Mouse (Mus musculus): Measurements from ENCODE around the gene Col25a1.

The Col25a1 gene

GRCm38 (mm10) chr3:130310694-130311305 lies 179.5 kb downstream of the Col25a1 start:
- in situ Hi-C loops (cut with MboI) = no loop called here

GRCm38 (mm10) chr3:130313246-130313645 lies 181.9 kb downstream of the Col25a1 start:
- in situ Hi-C loops (cut with MboI) = no loop called here

DNA sequence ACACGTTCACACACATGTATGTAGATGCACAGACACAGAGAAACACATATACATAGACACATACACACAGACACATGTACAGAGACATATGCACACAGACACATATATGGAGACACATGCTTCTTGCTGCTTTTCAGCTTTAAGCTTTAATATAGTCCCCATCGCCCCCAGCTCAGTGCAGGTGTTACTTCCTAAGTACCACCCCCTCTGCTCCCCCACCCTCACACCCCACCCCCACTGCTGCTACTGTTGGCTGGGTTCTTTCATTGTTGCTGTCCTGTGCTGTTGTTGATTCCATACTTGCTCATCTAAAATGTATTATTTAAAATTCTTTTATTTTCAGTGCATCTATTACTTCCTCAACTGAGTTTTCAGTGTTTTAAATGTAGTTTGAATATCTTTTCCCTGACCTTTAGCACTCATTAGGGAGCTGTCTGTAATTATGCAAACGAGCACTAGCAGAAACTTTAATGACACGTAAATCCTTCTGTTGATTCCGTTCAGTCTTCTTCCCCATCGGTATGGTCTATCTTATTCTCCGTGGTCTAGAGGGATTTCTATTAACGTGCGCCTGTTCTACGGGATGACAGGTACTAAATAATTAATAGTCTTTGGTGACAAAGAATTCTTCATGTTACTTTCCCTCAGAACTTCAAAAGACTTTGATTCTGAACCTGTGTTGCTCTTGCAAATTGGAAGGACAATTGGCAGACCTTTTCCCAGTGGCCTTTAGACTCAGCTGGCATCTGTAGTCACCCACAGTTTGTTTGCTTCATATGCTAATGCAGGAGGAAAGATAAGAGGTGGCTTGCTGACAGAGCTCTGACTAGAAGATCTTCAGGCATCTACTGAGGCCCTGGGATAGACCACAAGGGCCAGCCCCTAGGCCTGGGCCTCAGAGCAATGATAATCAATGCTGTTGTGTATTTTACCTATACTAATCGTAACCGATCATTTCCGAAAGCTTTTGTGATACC lies 196.0 kb downstream of the Col25a1 start:
- in situ Hi-C loops (cut with MboI) = no loop called here

DNA sequence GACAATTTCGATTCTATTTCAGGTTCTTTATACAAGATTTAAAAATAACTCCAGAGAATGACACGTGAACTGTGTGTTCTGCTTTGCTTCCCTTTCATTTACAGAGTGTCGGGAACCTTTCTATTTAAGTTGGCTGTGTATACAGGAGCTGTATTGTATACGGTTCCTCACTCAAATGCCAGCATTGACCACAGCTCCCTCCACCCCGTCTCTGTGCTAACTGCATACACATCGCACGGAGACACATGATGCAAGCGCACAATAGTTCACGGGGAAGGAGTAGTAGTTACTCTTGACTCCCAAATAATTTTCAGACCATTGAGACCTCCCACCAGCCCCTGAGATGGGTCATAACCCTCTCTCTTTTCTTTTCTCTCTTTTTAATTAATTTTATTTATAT lies 197.6 kb downstream of the Col25a1 start:
- in situ Hi-C loops (cut with MboI) = no loop called here

DNA sequence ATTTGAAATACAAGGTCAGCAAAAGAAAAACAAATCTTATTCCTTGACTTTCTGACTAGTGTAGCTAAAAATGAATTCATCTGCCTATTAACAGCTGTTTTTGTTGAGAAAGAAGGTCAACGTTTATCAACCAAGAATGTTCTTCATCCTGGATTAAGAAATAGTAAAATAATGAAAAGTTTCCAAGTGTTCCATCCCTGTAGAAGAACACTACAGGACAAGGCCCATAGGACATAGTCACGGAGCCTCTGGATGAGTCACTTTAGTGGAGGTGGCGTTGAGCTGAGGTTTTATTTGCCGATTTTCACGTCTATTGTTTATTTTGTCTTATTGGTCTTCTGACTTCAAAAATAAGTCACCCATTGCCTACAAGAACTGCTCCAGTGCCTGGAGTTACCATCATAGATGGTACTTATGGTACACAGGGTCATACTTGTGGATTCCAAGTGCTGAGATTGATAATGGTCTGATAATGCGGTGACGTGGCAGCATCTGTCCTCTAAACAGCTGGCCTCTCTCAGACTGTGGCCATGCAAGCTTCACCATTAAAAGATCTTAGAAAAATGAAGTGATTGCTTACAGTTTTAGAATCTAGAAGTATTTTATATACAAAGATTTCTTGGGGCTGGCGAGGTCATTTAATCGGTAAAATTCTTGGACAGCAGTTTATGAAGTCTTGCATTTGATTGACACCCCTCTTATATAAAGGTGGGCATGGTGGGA lies 198.7 kb downstream of the Col25a1 start:
- in situ Hi-C loops (cut with MboI) = no loop called here

- in situ Hi-C loops (cut with MboI) = no loop called here
Observed at GRCm38 (mm10) chr3:130330556-130330950, 199.3 kb downstream of the Col25a1 start.

GRCm38 (mm10) chr3:130332347-130332913 lies 201.1 kb downstream of the Col25a1 start:
- in situ Hi-C loops (cut with MboI) = no loop called here

DNA sequence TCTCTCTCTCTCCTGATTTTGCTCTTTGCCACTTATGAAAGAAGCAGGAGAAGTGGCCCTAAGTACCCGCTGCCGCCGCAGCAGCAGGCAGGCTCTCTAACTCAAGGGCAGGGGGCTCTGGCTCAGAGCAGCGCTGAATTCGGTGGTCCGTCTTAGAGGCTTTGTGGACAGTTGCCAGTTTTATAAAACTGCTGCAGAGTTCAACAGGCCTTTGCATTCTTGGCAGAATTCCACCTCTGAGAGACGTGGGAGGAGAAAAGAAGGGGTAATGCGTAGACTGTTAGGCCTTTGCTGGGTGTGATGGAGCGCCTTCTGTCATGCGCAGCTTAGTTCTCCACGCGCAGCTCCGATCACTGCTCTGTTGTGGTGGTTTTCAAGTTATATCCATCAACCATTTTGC lies 206.6 kb downstream of the Col25a1 start:
- in situ Hi-C loops (cut with MboI) = no loop called here

- in situ Hi-C loops (cut with MboI) = no loop called here
Observed at GRCm38 (mm10) chr3:130338371-130338770, 207.1 kb downstream of the Col25a1 start.

DNA sequence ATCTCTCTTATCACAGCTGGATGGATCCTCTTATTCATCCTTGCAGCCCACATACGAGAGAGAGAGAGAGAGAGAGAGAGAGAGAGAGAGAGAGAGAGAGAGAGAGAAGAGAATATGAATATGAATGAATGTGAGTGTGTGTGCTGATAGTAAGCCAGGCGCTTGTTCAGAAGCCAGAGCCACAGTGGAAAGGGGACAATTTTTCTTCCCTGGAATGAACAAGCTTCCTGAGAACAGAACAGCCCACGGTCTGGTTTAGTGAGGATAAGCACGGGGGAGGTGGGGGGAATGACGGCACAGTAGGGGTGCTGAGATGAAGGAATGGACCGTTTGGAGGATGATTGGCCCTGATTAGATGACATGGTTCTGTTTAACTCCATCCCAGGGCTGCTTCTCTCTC lies 218.9 kb downstream of the Col25a1 start:
- in situ Hi-C loops (cut with MboI) = no loop called here

DNA sequence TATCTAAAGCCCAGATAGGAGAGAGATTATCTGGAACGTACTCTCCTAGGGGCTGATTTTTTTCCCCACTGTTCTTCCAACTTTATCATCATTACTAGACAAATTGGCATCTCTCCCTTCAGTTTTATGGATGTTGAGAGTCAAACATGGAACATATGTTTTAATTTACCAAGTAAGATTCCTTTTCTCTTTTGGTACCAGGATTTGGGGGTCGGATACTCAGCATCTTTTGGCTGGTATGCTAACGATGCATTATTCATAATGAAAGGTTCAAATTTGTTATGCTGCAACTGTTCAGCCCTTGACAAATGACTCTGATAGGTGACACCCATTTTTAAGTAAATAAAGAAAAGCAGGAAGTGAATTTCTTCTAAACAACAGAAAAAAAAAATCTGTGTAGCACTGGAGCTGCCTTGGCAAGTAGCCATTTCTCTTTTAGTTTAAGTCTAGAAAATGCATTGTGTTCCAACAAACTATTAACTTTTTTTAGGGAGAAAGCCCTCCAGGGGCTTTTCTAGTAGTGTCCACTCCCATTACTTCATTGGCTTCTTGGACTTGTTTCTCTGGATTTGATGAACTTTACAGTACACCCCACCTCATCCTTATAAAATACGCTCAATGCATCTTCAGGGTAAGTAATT lies 223.2 kb downstream of the Col25a1 start:
- in situ Hi-C loops (cut with MboI) = no loop called here

GRCm38 (mm10) chr3:130356575-130357173 lies 225.4 kb downstream of the Col25a1 start:
- in situ Hi-C loops (cut with MboI) = no loop called here

DNA sequence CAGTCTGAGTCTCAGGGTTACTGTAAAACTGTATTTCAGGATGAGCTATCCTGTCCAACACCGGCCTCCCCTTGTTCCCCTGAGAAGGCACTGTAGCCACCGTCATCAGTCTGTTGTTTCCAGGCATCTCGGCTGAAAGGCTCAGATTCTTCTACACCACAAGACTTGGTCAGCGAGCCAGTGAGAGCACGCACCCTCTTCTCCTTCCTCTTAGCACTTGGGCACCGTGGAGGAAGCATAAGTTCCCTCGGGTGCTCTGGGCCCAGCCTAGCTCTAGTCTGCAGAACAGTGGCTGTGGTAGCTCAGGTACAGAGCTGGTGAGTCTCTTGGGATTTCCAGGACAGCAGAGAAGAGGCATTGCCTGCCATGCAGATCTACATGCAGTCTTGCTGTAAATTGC lies 229.5 kb downstream of the Col25a1 start:
- in situ Hi-C loops (cut with MboI) = no loop called here

- in situ Hi-C loops (cut with MboI) = no loop called here
Observed at GRCm38 (mm10) chr3:130361922-130362321, 230.6 kb downstream of the Col25a1 start.

DNA sequence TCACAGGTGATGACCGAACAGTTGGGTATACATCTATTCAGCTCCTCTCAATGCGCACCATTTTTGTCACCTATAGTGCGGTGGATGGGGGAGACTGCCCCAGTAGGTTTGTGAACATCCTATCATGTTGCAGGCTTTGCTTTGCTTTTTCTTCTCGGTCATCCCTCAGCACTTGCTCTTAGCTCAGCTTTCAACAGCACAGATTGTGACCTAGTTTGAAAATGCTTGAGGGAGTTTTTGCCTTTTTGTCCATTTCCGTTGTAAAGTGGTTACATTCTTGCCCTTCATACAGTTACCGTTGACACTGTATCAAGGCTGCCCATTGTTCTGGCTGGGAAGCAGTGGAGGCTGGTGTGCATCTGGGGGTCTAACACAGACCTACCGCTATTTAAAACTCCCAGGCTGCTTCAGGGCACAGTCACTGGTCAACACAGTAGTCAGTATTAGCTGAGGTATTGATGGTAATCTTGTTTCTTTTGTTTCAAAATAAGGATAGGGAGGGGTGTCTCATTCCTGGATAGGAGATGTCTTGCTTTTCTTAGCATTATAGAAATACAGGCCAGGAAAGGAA lies 231.6 kb downstream of the Col25a1 start:
- in situ Hi-C loops (cut with MboI) = no loop called here

DNA sequence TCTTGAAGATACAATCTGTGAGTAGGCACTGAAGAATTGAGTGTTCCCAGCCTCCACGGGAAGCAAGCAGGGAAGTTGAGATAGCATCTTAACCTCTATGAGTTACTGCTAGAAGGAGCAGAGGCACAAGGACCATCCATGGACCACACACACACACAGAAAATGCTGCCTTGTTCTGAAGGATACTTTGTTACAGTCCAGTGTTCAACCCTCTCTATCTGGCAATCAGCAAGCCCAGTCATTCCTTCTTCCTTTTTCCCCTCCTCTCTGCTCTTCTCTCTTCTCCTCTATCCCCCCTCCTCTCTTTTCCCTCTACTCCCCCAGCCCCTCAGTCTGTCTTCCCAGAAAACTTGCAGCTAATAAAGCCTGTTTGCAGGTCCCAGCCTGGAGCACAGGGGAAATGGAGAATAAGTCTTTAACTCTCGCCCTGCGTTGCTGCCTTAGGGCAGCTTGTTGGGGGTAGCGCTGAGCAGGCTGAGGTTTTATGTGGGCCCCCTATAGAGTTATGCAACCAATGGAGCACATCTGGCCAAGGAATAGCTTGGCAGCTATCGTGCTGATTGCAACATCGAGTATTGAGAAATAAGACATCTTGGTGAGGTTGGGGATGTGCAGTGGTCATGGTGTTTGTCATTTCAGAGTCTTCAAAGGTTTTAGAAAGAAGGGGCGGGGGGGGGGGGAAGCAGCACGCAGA lies 235.8 kb downstream of the Col25a1 start:
- in situ Hi-C loops (cut with MboI) = no loop called here

DNA sequence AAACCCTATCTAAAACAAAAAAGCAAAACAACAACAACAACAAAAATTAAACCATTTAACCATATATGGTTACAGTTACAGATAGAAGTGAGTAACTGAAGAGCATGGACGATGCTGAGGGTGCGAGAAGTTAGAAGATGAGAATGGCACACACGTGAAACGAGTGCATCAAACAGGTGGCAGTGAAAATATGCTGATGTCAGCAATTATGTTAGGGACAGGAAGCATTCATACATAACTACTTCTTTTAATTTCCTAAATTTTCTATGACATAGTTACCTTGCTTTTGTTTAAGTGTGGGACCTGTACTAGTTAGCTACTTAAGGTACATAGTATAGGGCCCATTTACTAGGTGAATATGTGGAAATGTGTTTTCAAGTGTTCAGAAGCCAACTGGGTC lies 237.1 kb downstream of the Col25a1 start:
- in situ Hi-C loops (cut with MboI) = no loop called here

DNA sequence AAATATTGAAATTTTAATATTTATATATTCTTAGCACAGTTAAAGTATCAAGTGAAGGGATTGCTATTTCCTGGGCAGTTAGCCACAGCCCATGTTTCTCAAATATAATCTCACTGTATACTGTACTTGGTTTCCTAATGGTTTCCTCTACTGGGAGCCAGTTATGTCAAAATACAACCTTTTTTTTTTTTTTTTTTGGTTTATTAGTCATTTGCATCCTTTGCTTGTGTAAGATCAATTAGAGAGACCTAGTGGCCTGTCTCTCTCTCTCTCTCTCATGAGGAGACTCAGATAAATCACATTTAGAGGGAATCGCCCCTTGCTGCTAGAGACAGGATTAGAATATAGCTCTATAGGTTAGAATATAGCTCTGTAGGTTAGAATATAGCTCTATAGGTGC lies 237.8 kb downstream of the Col25a1 start:
- in situ Hi-C loops (cut with MboI) = no loop called here

DNA sequence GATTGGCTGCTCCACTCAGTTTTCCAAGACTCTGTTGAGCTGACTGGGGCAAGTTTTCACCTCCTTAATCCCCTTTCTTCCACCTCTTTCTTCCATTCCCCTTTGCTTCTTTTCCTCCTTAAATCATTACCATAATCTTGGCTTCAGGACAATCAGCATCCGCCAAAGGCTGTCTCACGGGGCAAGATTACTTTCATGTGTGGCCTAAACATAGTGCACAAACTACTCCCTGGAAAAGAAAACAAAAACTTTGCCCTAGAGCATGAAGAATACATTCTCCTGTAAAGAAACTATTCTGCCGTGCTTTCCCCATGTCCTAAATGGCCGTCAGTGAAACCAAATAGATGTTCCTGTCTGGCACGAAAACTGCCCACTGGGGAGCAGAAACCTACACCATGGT lies 238.9 kb downstream of the Col25a1 start:
- in situ Hi-C loops (cut with MboI) = no loop called here

DNA sequence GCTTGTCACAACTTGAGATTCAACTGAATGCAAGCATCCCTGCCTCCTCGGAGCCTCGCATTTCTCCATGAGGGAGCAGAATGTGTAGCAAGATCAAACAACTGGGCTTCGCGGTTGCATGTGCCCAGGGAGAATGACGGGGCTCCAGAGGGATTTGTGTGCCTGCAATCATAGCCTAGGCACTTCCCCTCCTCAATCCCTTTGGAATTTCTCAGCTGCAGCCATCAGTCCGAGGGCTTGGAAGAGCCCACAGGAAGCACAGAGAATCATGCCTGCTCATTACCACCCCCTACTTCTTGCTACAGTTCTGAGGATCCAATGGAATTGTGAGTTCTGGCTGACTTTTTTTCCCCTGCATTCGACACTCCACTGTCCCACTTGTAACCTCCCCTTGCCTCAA lies 241.8 kb downstream of the Col25a1 start:
- in situ Hi-C loops (cut with MboI) = no loop called here
